Mouse (Mus musculus): Measurements from ENCODE around the gene Megf11. TPM values are rescaled to one million over a fixed set of nuclear protein-coding genes. Genes with fewer than 3 reads are reported as not detected.

Megf11 gene
- polyA plus RNA-seq, 1 experiment, result 0.06 TPM

GRCm38 (mm10) chr9:64645462-64645861 is 260.0 kb downstream of the Megf11 start:
- no peak overlapping the region for H3K4me3 ChIP-seq
- H3K4me2 ChIP-seq (ENCODE audit: low read depth), result no peak overlapping the region
- H3K36me3 ChIP-seq (ENCODE audit: control insufficient read depth, insufficient read depth), result no peaks in the 10 kb centered on the region
- peaks cover 36% of the 10 kb centered on the region for H3K27me3 ChIP-seq (ENCODE audit: control insufficient read depth, insufficient read depth, insufficient read length)
- H3ac ChIP-seq (ENCODE audit: control insufficient read depth, insufficient read length), result no peak overlapping the region
- no peak for TF ChIP-seq POLR2A (IDR thresholded peaks at IDR 0.05; ENCODE audit: insufficient read length, low read depth)
- TF ChIP-seq REST (IDR thresholded peaks at IDR 0.05; ENCODE audit: insufficient read depth, insufficient read length), result no peak
- no peak for TF ChIP-seq MAX (IDR thresholded peaks at IDR 0.05; ENCODE audit: low read depth)
- no peak for TF ChIP-seq USF1 (IDR thresholded peaks at IDR 0.05; ENCODE audit: low read depth)
- TF ChIP-seq TCF3 (IDR thresholded peaks at IDR 0.05; ENCODE audit: insufficient read length, low read depth), result no peak
- no peak for TF ChIP-seq POLR2AphosphoS2 (IDR thresholded peaks at IDR 0.05; ENCODE audit: insufficient read length, low read depth)
- no peak for TF ChIP-seq CEBPB (IDR thresholded peaks at IDR 0.05; ENCODE audit: insufficient read depth, poor library complexity, severe bottlenecking)
- TF ChIP-seq TCF12 (IDR thresholded peaks at IDR 0.05; ENCODE audit: insufficient read depth, poor library complexity, severe bottlenecking), result no peak
- no peak for TF ChIP-seq MYOD1 (IDR thresholded peaks at IDR 0.05; ENCODE audit: control insufficient read depth in 1 of 3, insufficient read length in 2 of 3, low read depth in 2 of 3)
- TF ChIP-seq SRF (IDR thresholded peaks at IDR 0.05; ENCODE audit: control insufficient read depth, insufficient read length, low read depth), result no peak
- no peak for TF ChIP-seq MYOG (IDR thresholded peaks at IDR 0.05; ENCODE audit: control insufficient read depth in 1 of 3, insufficient read depth in 1 of 3, insufficient read length in 2 of 3, low read depth in 2 of 3)
- TF ChIP-seq E2F4 (IDR thresholded peaks at IDR 0.05; ENCODE audit: insufficient read depth), result no peak
- no peaks in the 10 kb centered on the region for H3K79me2 ChIP-seq (ENCODE audit: control insufficient read depth, insufficient read depth)

- Histone ChIP-seq H3K4me3 (no peak overlapping the region), H3K27me3 (ENCODE audit: control insufficient read depth, insufficient read depth, insufficient read length) (peaks cover 34% of the 10 kb centered on the region), H3K36me3 (ENCODE audit: control insufficient read depth, insufficient read depth) (no peaks in the 10 kb centered on the region), H3ac (ENCODE audit: control insufficient read depth, insufficient read length) (no peak overlapping the region), H3K4me2 (ENCODE audit: low read depth) (no peak overlapping the region), H3K79me2 (ENCODE audit: control insufficient read depth, insufficient read depth) (no peaks in the 10 kb centered on the region)
- TF ChIP-seq E2F4 (IDR thresholded peaks at IDR 0.05; ENCODE audit: insufficient read depth) (no peak), TCF3 (IDR thresholded peaks at IDR 0.05; ENCODE audit: insufficient read length, low read depth) (no peak), TCF12 (IDR thresholded peaks at IDR 0.05; ENCODE audit: insufficient read depth, poor library complexity, severe bottlenecking) (no peak), CEBPB (IDR thresholded peaks at IDR 0.05; ENCODE audit: insufficient read depth, poor library complexity, severe bottlenecking) (no peak), MAX (IDR thresholded peaks at IDR 0.05; ENCODE audit: low read depth) (no peak), USF1 (IDR thresholded peaks at IDR 0.05; ENCODE audit: low read depth) (no peak), MYOD1 (IDR thresholded peaks at IDR 0.05; ENCODE audit: control insufficient read depth in 1 of 3, insufficient read length in 2 of 3, low read depth in 2 of 3) (no peak), MYOG (IDR thresholded peaks at IDR 0.05; ENCODE audit: control insufficient read depth in 1 of 3, insufficient read depth in 1 of 3, insufficient read length in 2 of 3, low read depth in 2 of 3) (no peak), SRF (IDR thresholded peaks at IDR 0.05; ENCODE audit: control insufficient read depth, insufficient read length, low read depth) (no peak), POLR2A (IDR thresholded peaks at IDR 0.05; ENCODE audit: insufficient read length, low read depth) (no peak), POLR2AphosphoS2 (IDR thresholded peaks at IDR 0.05; ENCODE audit: insufficient read length, low read depth) (no peak), REST (IDR thresholded peaks at IDR 0.05; ENCODE audit: insufficient read depth, insufficient read length) (no peak)
Measured at GRCm38 (mm10) chr9:64649393-64649792, 264.0 kb downstream of the Megf11 start.

- H3K36me3 ChIP-seq (ENCODE audit: control insufficient read depth, insufficient read depth), result no peaks in the 10 kb centered on the region
- no peak overlapping the region for H3ac ChIP-seq (ENCODE audit: control insufficient read depth, insufficient read length)
- H3K79me2 ChIP-seq (ENCODE audit: control insufficient read depth, insufficient read depth), result no peaks in the 10 kb centered on the region
- no peak overlapping the region for H3K4me3 ChIP-seq
- TF ChIP-seq TCF3 (IDR thresholded peaks at IDR 0.05; ENCODE audit: insufficient read length, low read depth), result no peak
- TF ChIP-seq MYOG (IDR thresholded peaks at IDR 0.05; ENCODE audit: control insufficient read depth in 1 of 3, insufficient read depth in 1 of 3, insufficient read length in 2 of 3, low read depth in 2 of 3), result no peak
- no peak for TF ChIP-seq POLR2A (IDR thresholded peaks at IDR 0.05; ENCODE audit: insufficient read length, low read depth)
- TF ChIP-seq E2F4 (IDR thresholded peaks at IDR 0.05; ENCODE audit: insufficient read depth), result no peak
- TF ChIP-seq CEBPB (IDR thresholded peaks at IDR 0.05; ENCODE audit: insufficient read depth, poor library complexity, severe bottlenecking), result no peak
- TF ChIP-seq MAX (IDR thresholded peaks at IDR 0.05; ENCODE audit: low read depth), result no peak
- TF ChIP-seq POLR2AphosphoS2 (IDR thresholded peaks at IDR 0.05; ENCODE audit: insufficient read length, low read depth), result no peak
- no peak for TF ChIP-seq REST (IDR thresholded peaks at IDR 0.05; ENCODE audit: insufficient read depth, insufficient read length)
- no peak for TF ChIP-seq SRF (IDR thresholded peaks at IDR 0.05; ENCODE audit: control insufficient read depth, insufficient read length, low read depth)
- peaks cover 36% of the 10 kb centered on the region for H3K27me3 ChIP-seq (ENCODE audit: control insufficient read depth, insufficient read depth, insufficient read length)
- H3K4me2 ChIP-seq (ENCODE audit: low read depth), result no peak overlapping the region
Measured at GRCm38 (mm10) chr9:64649892-64650291, 264.5 kb downstream of the Megf11 start.

- H3ac ChIP-seq (ENCODE audit: control insufficient read depth, insufficient read length), result no peak overlapping the region
Measured at GRCm38 (mm10) chr9:64651181-64651580, 265.8 kb downstream of the Megf11 start.

GRCm38 (mm10) chr9:64651689-64652088 is 266.3 kb downstream of the Megf11 start:
- H3K36me3 ChIP-seq (ENCODE audit: control insufficient read depth, insufficient read depth), result no peaks in the 10 kb centered on the region
- H3K4me2 ChIP-seq (ENCODE audit: low read depth), result no peak overlapping the region
- H3ac ChIP-seq (ENCODE audit: control insufficient read depth, insufficient read length), result no peak overlapping the region
- no peak overlapping the region for H3K4me3 ChIP-seq
- peaks cover 32% of the 10 kb centered on the region for H3K27me3 ChIP-seq (ENCODE audit: control insufficient read depth, insufficient read depth, insufficient read length)
- no peak for TF ChIP-seq REST (IDR thresholded peaks at IDR 0.05; ENCODE audit: insufficient read depth, insufficient read length)
- no peak for TF ChIP-seq MYOD1 (IDR thresholded peaks at IDR 0.05; ENCODE audit: control insufficient read depth in 1 of 3, insufficient read length in 2 of 3, low read depth in 2 of 3)
- no peak for TF ChIP-seq USF1 (IDR thresholded peaks at IDR 0.05; ENCODE audit: low read depth)
- TF ChIP-seq POLR2A (IDR thresholded peaks at IDR 0.05; ENCODE audit: insufficient read length, low read depth), result no peak
- TF ChIP-seq TCF12 (IDR thresholded peaks at IDR 0.05; ENCODE audit: insufficient read depth, poor library complexity, severe bottlenecking), result no peak
- no peak for TF ChIP-seq SRF (IDR thresholded peaks at IDR 0.05; ENCODE audit: control insufficient read depth, insufficient read length, low read depth)
- no peak for TF ChIP-seq CEBPB (IDR thresholded peaks at IDR 0.05; ENCODE audit: insufficient read depth, poor library complexity, severe bottlenecking)
- TF ChIP-seq MYOG (IDR thresholded peaks at IDR 0.05; ENCODE audit: control insufficient read depth in 1 of 3, insufficient read depth in 1 of 3, insufficient read length in 2 of 3, low read depth in 2 of 3), result no peak
- no peak for TF ChIP-seq POLR2AphosphoS2 (IDR thresholded peaks at IDR 0.05; ENCODE audit: insufficient read length, low read depth)
- TF ChIP-seq TCF3 (IDR thresholded peaks at IDR 0.05; ENCODE audit: insufficient read length, low read depth), result no peak
- TF ChIP-seq MAX (IDR thresholded peaks at IDR 0.05; ENCODE audit: low read depth), result no peak
- TF ChIP-seq E2F4 (IDR thresholded peaks at IDR 0.05; ENCODE audit: insufficient read depth), result no peak
- H3K79me2 ChIP-seq (ENCODE audit: control insufficient read depth, insufficient read depth), result no peaks in the 10 kb centered on the region

More at GRCm38 (mm10) chr9:64651181-64651580, 265.8 kb downstream of the Megf11 start:
- Histone ChIP-seq H3K4me3 (no peak overlapping the region), H3K27me3 (ENCODE audit: control insufficient read depth, insufficient read depth, insufficient read length) (peaks cover 32% of the 10 kb centered on the region), H3K36me3 (ENCODE audit: control insufficient read depth, insufficient read depth) (no peaks in the 10 kb centered on the region), H3K79me2 (ENCODE audit: control insufficient read depth, insufficient read depth) (no peaks in the 10 kb centered on the region), H3K4me2 (ENCODE audit: low read depth) (no peak overlapping the region)
- TF ChIP-seq CEBPB (IDR thresholded peaks at IDR 0.05; ENCODE audit: insufficient read depth, poor library complexity, severe bottlenecking) (no peak), TCF12 (IDR thresholded peaks at IDR 0.05; ENCODE audit: insufficient read depth, poor library complexity, severe bottlenecking) (no peak), MYOG (IDR thresholded peaks at IDR 0.05; ENCODE audit: control insufficient read depth in 1 of 3, insufficient read depth in 1 of 3, insufficient read length in 2 of 3, low read depth in 2 of 3) (no peak)

Data from myocyte (in vitro differentiated cells).